Mouse (Mus musculus) kidney, postnatal 14 days (tissue): Measurements from ENCODE around the gene Cnn2.
"Not testable (repeated sequence)": the region's sequence is repeated elsewhere in the genome, so short reads cannot be mapped to it uniquely, and the experiment has no call there.

Experiments
- DNase-seq: peaks from one replicate; pipeline ENCODE4 v3.0.0; 2022; ENCODE audit warnings: mixed read lengths

Gene Cnn2

GRCm38 (mm10) chr10:80020603-80021319 lies 32.4 kb downstream of the Cnn2 start:
- no peak for DNase-seq

- DNase-seq = no peak
These were observed 32.9 kb downstream of the Cnn2 start for GRCm38 (mm10) chr10:80021320-80021641.

DNA sequence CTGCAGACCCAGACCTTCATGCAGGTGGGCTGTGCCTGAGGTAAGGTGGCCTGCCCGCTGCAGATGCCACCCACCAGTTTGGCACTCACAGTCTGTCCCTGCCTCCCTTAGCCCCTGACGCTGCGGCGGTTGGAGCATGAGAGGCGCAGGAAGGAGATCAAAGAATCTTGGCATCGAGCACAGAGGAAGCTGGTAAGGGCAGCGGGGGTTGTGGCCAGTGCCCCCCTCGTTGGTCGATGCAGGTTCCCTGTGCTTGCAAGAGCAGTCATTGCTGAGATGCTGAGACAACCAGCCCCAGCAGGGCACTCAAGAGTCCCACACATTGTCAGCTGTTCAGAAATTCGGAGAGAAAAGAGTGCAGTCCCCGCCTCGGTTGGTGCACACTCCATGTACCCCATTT lies 33.8 kb downstream of the Cnn2 start:
- DNase-seq = no peak

DNA sequence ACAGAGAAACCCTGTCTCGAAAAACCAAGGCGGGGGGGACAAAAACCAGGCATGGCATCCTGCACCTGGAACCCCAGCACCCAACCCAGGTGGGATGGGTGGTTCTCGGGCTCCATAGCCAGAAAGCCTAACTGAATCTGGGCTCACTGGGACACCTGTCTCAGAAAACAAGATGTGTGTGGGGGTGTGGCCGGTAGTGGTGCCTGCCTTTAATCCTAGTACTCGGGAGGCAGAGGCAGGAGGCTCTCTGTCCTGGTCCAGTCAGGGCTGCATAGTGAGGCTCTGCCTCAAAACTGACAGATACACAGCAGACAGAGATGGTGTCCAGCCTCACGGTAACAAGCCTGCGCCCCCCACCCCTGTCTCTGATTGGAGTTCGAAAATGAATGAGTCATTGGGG lies 34.4 kb downstream of the Cnn2 start:
- no peak for DNase-seq

DNA sequence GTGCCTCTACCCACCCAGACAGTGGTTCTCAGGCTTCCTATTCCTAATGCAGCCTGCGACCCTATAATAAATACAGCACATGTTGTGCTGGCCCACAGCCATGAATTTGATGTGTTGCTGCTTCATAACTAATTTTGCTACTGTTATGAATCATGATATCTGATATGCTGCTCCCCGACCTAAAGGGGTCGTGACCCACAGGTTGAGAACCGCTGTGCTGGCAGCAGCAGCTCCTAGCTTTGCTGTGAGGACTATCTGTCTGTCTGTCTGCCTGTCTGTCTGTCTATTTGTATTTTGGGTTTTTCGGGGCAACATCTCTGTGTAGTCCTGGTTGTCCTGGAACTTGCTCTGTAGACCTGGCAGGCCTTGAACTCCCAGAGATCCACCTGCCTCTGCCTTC lies 35.4 kb downstream of the Cnn2 start:
- no peak for DNase-seq

DNA sequence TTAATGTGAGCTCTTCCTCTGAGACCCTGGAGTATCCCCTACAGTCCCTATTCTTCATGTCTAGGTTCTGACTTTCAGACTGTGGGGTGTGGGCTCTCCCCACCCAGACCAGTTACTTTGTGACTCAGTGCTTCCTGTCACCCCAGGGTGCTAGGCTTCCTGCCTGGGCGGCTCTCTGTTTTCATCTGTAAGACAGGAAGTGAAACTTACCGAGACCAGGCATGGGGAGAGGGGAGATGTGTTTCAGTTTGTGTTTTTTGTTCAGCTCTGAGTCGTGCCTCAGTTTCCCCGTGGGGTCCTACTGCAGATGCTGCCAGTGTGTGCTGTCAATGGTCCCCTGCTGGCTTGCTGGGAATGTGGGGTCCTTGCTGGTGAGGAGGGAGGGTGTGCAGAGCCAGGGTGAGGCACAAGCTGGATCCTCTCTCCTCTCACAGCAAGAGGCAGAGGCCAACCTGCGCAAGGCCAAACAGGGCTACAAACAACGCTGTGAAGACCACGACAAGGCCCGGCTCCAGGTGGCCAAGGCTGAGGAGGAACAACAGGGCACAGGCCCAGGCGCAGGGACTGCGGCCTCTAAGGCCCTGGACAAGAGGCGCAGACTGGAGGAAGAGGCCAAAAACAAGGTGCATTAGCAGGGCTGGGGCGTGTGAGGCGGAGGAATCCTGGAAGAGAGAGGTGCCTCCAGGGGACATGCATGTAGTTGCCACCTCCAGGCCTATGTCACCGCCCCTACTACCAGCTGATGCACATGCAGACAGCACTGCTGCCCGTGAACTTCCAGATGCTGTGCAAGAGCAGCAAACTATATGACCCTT lies 36.1 kb downstream of the Cnn2 start:
- no peak for DNase-seq

DNA sequence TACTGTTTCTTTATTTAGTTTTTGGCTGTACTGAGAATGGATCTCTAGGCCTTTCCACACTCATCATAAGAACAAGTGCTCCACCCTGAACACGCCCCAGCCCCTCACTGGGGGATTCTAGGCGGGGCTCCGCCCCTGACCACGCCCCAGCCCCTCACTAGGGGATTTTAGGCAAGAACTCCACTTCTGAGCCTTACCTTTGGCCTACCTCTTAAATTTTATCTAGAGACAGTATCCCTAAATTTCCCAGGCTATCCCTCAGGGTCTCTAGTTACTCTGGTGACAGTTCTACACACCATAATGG lies 36.6 kb downstream of the Cnn2 start:
- DNase-seq = no peak

GRCm38 (mm10) chr10:80025463-80025862 lies 37.1 kb downstream of the Cnn2 start:
- no peak for DNase-seq

DNA sequence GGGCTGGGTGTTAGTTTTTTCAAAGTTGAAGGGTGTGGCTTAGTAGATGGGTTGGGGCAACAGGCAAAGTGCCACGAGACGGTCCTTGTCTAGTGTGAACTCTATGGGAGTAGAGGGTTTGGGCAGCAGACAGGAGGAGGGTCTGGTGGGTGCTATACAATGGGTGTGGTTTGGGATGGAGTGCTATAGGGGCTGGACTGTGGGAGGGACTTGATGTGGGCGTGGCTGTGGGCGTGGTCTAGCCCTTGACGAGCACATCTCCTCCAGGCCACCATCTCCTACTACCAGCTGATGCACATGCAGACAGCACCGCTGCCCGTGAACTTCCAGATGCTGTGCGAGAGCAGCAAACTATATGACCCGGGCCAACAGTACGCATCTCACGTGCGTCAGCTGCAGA lies 37.5 kb downstream of the Cnn2 start:
- DNase-seq = no peak

GRCm38 (mm10) chr10:80027681-80028520 lies 39.5 kb downstream of the Cnn2 start:
- no peak for DNase-seq

DNA sequence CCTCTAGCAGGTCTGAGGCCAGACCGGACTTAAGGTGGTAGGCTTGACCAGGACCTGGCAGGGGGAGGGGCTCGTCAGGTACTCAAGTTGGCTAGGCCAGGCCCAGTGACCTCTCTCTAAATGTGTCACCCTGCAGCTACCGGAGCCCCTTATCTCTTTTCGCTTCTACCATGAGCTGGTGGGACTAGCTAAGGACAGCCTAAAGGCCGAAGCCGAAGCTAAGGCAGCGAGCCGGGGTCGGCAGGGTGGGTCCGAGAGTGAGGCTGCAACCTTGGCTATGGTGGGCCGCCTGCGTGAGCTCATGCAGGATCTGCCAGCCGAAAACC lies 40.1 kb downstream of the Cnn2 start:
- no peak for DNase-seq

DNA sequence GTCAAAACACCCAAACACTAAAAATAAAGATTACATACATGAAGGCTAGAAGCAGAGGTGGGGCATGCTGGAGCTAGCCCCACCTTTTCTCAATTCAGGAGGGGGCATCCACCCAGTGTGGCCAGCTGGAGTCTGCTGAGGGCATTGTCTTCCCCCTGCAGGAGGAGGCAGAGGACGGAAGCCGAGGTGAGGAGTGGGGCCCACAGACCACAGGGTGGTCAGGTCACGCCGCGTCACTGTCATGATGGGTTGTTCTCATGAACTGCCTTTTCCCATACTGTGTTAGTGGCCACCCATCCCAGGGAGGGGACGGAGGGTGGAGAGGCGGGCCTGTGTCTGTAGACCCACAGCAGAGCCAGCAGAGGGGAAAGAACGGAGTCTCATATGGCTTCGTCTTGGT lies 41.8 kb downstream of the Cnn2 start:
- DNase-seq = no peak

DNA sequence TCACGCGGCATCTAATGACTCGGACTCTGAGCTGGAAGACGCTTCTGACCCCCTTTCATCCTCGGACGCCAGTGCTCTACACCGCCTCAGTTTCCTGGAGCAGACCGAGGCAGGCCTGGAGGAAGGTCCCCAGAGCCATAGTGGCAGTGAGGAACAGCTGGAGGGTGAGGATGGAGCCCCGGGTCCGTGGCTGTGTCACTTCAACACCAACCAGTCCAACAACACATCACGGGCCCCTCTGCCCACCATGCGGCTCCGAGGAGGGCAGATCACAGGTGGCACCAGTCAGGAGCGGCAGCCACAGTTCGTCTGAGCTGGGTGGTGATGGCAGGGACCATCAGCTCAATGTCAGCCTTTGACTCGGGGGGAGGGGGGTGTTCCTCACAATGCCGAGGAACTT lies 42.4 kb downstream of the Cnn2 start:
- DNase-seq = no peak

DNA sequence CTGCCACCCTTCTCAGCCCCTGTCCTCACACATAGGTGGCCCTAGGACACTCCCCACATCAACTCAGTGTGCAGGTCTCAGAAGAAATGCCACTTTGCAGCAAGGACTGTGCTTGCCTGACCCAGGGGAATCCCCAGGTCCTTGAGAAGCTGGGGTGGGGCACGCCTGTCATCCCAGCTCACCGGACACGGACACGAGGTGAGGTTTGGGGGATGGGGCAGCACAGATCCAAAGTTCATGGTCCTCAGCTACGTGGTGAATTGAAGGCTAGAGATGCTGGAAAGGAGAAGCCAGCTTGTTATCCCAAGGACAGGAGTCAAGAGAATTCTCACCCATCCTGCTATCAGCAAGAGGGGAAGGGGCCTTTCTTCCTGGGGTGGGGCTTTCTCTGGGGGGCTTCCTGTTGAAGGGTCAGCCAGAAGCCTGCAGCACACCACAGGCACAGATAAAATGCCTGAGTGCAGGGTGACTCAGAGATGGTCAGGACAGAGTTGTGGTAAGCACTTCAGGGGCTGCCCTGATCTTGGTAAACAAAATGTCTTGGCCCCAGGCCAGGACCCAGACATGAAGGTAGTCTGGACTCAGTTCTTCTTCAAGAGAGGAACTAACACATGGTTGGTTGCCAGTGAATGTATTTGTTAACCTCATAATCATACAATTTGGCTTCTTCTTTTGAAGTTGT lies 44.6 kb downstream of the Cnn2 start:
- DNase-seq = peak; percentile 74

GRCm38 (mm10) chr10:80033511-80034391 lies 45.4 kb downstream of the Cnn2 start:
- peak; percentile 66 for DNase-seq

- DNase-seq = no peak
These were observed 46.8 kb downstream of the Cnn2 start for GRCm38 (mm10) chr10:80035148-80035547.

DNA sequence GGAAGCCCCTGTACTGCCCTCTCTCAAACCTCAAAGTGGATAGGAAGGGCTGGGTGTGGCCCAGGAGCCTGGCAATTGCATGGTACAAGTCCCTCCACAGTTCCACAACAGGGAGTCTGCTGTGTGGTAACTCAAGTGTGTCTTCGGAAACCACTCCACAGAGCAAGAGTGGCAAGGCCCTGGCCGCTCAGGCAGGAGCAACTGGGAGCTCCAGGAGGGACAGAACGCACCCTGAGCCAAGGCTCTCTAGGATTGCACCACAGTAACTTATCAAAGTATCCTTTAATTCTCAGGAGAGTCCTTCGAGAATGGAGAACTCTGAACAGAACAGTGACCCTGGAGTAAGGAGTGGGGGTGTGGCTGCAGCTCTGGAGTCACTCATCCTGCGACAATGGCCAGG lies 47.3 kb downstream of the Cnn2 start:
- no peak for DNase-seq

DNA sequence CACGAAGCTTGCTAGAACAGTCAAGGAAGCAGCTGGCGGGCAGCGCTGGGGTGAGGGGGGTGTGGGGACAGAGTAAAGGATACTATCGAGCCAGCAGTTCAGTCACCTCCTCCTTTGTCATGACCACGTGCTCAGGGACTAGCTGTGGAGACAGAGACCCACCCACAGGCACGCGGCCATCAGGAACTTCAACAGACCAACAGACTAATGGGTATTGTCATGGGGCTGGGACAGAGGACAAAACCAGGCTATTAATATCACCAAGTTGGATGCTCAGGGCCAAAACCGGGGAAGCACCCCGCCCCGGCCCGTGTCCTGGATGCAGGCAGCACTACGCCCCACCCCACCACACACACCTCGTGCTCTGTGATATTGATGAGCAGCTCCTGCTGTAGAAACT lies 48.4 kb downstream of the Cnn2 start:
- DNase-seq = no peak

DNA sequence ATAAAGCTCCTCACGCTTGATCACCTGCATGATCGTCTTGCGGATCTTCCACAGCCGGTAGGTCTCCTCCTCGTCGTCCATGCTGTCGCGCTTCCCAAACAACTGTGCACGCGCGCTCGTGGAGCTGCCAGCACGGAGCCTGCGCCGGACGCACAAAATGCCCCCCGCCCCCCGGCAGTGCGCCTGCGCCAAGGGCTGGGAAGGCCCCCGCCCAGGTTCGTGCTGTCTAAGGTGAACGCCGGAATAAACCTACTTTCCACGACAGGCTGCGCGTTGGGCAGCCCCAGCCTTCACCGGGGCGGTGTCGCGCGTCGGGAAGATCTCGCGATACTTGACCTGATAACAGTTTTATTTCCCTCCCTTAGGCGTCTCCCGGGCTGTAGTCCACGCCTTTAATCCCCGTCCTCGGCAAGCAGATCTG lies 51.2 kb downstream of the Cnn2 start, which contains the start of gene Polr2e:
Gene Polr2e, minus strand, starts transcription at position 237 of the 421 bp plus-strand sequence.
- peak; percentile 98 for DNase-seq

- DNase-seq = not testable (repeated sequence)
These were observed 53.2 kb downstream of the Cnn2 start for GRCm38 (mm10) chr10:80041409-80042060.

DNA sequence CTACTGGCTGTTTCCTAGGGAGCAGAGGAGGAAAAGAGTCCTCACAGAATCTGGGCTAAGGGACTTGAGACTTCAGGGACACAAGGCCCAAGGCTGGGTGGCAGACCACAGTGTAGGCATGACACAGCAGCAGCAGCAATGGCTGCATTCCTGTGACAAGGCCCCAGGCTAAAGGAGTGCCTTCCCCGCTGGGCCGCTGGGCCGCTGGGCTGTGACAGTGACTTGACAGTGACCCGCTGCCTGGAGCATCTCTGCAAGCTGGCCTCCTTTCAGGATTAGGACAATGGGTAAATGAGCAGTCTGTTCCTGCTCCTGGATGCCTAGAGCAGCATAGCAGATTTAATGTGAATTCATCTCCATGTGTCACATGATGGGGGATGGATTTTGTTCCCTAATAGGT lies 55.7 kb downstream of the Cnn2 start:
- DNase-seq = no peak

- DNase-seq = not testable (repeated sequence)
These were observed 57.0 kb downstream of the Cnn2 start for GRCm38 (mm10) chr10:80045364-80045763.
